Mouse (Mus musculus) regulatory T cell (primary cell): Measurements from ENCODE around the gene Rapgef6.

Source experiments
- in situ Hi-C: fragments of 300-600 bp; cut with MboI, MseI; formaldehyde crosslinking; loops from one replicate; pipeline ENCODE4 v1.15.1; 2025; ENCODE audit warnings: high pct_unique_total_duplicates

Gene Rapgef6

GRCm38 (mm10) chr11:54567959-54568358 is 45.3 kb downstream of the Rapgef6 start:
- in situ Hi-C loops: no loop called here

DNA sequence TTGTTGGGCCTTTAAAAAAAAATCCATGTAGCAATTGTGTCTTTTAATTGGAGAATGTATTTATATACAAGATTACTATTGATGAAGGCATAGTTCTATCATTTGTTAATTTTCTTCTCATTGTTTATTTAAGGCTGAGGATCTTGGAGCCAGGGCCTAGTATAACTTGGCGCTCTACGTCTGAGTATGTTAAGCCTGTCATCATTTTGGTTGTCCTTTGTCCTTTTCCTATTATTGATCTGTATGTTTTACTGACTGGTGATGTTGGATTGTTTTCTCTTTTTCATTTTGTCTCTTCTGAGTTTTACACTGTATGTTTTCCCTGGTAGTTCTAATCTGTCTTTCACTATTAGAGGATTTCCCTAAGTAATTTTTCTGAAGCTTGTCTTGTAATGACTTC is 52.1 kb downstream of the Rapgef6 start:
- in situ Hi-C loops: no loop called here

- in situ Hi-C loops: no loop called here
Measured at GRCm38 (mm10) chr11:54592585-54592984, 69.9 kb downstream of the Rapgef6 start.

GRCm38 (mm10) chr11:54594049-54594448 is 71.4 kb downstream of the Rapgef6 start:
- in situ Hi-C loops: no loop called here

- in situ Hi-C loops: no loop called here
Measured at GRCm38 (mm10) chr11:54595053-54595452, 72.4 kb downstream of the Rapgef6 start.

- in situ Hi-C loops: no loop called here
Measured at GRCm38 (mm10) chr11:54595905-54596555, 73.4 kb downstream of the Rapgef6 start.

- in situ Hi-C loops: no loop called here
Measured at GRCm38 (mm10) chr11:54597902-54598447, 75.3 kb downstream of the Rapgef6 start.

DNA sequence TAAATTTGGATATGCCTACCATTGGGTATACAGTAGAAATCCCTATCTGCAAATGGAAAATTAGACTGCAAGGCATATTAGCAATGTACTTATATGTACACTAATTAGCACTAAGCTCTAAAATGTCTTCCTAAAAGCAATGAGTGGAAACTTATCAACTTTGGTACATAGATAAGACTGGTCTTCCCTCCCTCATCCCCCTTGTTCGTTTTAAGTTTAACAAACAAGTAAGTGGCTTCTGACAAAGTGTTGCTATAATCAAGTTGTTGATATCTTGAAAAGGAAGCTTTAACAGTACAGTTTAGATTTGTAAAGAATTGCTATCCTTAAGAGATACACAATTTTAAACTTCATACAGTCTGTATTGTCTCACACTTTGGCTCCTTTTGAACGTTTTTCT is 78.5 kb downstream of the Rapgef6 start:
- in situ Hi-C loops: loop anchor here (10.0 kb wide), 1 partner anchor 696 kb away; no protein-coding TSS in a partner anchor

DNA sequence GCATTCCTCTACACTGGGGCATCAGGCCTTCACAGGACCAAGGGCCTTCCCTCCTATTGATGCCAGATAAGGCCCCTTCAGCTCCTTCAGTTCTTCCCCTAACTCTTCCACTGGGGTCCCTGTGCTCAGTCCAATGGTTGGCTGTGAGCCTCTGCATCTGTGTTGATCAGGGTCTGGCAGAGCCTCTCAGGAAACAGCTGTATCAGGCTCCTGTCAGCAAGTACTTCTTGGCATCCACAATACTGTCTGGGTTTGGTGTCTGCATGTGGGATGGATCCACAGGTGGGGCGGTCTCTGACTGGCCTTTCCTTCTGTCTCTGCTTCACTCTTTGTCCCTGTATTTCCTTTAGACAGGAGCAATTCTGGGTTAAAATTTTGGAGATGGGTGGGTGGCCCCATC is 80.1 kb downstream of the Rapgef6 start:
- in situ Hi-C loops: loop anchor here (10.0 kb wide), 1 partner anchor 698 kb away; no protein-coding TSS in a partner anchor

- in situ Hi-C loops: loop anchor here (10.0 kb wide), 1 partner anchor 700 kb away; no protein-coding TSS in a partner anchor
Measured at GRCm38 (mm10) chr11:54604415-54604814, 81.8 kb downstream of the Rapgef6 start.

DNA sequence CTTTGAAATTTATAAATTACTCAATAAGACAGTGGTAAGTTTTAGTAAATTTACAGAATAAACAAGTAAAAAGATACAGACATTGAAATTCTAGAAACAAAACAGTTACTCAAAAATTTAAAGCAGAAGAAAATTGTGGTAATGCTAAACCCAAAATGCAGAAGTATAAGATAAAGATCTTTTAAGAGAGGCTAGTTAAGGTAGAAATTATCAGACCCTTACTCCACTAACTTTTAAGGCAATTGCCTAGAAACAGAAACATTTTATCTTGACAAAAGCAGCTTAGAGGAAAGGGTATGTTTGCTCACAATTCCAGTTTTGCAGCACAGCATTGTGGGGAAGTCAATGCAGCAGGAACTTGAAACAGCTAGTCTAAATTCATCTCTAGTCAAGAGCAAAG is 91.0 kb downstream of the Rapgef6 start:
- in situ Hi-C loops: no loop called here

- in situ Hi-C loops: no loop called here
Measured at GRCm38 (mm10) chr11:54614560-54614959, 91.9 kb downstream of the Rapgef6 start.

DNA sequence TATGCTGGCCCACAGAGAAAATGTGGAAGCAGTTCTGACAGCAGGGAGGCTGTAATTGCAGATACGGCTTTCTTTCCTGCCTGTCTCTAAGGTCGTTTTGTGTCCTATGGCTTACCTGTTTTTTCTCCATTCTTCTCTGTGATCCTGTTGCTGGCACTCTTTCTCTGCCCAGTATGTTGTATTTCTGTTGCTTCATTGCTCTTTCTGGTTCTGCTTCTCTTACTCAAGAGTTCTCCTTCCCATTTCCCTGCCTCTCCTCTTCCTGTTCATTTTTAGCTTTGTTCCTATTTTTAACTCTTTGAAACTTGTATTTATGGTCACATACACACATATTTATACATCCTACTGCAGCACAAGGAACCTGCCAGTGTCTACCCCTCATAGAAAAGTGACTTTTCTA is 96.2 kb downstream of the Rapgef6 start:
- in situ Hi-C loops: no loop called here

DNA sequence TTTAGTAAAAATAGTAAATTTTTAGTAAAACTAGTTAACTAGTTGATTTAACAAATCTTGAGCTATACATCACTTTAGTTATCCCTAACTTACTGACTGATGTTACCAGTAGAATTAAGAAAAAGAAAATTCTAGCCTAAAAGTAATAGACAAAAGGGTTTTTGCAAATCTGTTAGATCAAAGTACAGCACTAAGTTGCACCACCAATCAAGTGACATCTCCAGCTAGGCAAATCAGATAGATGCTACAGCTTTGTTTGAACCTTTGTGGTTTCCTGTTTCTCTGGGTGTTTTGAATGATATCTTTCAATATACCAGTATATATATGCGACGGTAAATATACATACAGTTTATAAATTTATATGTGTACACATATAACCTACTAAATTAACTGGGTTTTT is 99.1 kb downstream of the Rapgef6 start:
- in situ Hi-C loops: no loop called here

- in situ Hi-C loops: no loop called here
Measured at GRCm38 (mm10) chr11:54626905-54627304, 104.3 kb downstream of the Rapgef6 start.

- in situ Hi-C loops: no loop called here
Measured at GRCm38 (mm10) chr11:54646420-54646819, 123.8 kb downstream of the Rapgef6 start.

GRCm38 (mm10) chr11:54648573-54648972 is 125.9 kb downstream of the Rapgef6 start:
- in situ Hi-C loops: no loop called here

- in situ Hi-C loops: no loop called here
Measured at GRCm38 (mm10) chr11:54655420-54655819, 132.8 kb downstream of the Rapgef6 start.

DNA sequence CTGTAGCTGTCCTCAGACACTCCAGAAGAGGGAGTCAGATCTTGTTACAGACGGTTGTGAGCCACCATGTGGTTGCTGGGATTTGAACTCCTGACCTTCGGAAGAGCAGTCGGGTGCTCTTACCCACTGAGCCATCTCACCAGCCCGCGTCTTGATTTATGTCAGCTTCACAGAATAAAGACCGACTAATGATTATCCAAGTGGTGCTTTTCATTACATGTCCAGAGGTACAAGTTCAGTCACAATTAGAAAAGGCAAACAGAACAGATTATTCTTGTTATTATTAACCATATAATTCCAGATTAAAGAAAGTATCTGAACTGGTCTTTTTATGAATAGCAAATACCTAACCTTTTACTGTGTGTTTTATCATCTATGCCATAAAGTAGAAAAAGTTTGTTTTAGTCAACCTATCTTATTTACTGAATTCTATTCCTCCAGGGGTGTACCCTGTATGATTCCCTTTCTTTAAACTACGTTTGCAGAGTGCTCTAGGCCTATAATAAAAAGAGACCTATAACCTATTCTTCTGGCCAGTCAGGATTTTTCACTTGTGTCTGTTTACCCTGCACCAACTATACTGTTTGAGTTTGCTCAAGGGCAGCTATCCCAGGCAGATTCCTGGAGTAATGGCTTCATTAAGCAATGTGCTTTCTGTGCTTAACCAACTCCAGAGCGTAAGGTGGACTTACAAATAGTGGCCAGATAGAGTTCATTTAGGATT is 151.1 kb downstream of the Rapgef6 start:
- in situ Hi-C loops: no loop called here

GRCm38 (mm10) chr11:54675792-54676489 is 153.3 kb downstream of the Rapgef6 start:
- in situ Hi-C loops: no loop called here

GRCm38 (mm10) chr11:54679141-54679540 is 156.5 kb downstream of the Rapgef6 start:
- in situ Hi-C loops: no loop called here

DNA sequence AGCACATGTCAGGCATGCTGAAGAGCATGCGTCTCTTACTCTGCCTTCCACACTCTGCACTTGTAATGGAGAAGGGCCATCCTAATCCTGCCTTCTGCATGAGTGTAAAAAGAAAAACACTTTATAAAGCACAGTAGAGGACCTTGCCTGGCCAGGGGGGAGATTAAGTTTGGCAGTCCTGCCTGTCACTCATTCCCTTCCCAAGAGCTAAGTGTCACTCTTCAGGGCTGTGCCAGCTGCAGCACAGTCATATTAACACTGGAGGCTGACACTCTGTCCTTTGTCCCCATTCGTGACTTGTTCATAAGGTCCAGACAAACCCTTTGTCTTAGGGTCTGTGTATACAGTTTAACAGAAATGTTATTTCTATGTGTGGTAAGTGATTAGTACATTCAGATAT is 162.2 kb downstream of the Rapgef6 start:
- in situ Hi-C loops: no loop called here
